Mouse (Mus musculus) natural killer cell, adult 2 months (primary cell): ENCODE measurements around the gene Nampt.
"Not testable (repeated sequence)": the region's sequence is repeated elsewhere in the genome, so short reads cannot be mapped to it uniquely, and the experiment has no call there.

Experiments
- DNase-seq, 2 experiments: peaks; one replicate each; pipeline ENCODE4 v3.0.0; 2022; ENCODE audit warnings: low spot score in 2 of 2

Nampt gene

GRCm38 (mm10) chr12:32841442-32841900, 22.1 kb downstream of the Nampt start:
- no peak for DNase-seq

GRCm38 (mm10) chr12:32846325-32846724, 27.0 kb downstream of the Nampt start:
- DNase-seq = no peak

GRCm38 (mm10) chr12:32853757-32854156, 34.4 kb downstream of the Nampt start:
- DNase-seq = no peak

GRCm38 (mm10) chr12:32854866-32855265, 35.5 kb downstream of the Nampt start:
- DNase-seq = no peak

- DNase-seq = no peak
Measured at GRCm38 (mm10) chr12:32855398-32855797, 36.1 kb downstream of the Nampt start.

GRCm38 (mm10) chr12:32856707-32857511, 37.6 kb downstream of the Nampt start:
- no peak for DNase-seq

GRCm38 (mm10) chr12:32858444-32858843, 39.1 kb downstream of the Nampt start:
- no peak for DNase-seq

- no peak for DNase-seq
Measured at GRCm38 (mm10) chr12:32860820-32861219, 41.5 kb downstream of the Nampt start.

GRCm38 (mm10) chr12:32870815-32871214, 51.5 kb downstream of the Nampt start:
- DNase-seq = no peak

- no peak for DNase-seq
Measured at GRCm38 (mm10) chr12:32877500-32877899, 58.2 kb downstream of the Nampt start.

- no peak for DNase-seq
Measured at GRCm38 (mm10) chr12:32877964-32878571, 58.7 kb downstream of the Nampt start.

- DNase-seq = no peak
Measured at GRCm38 (mm10) chr12:32879371-32879770, 60.0 kb downstream of the Nampt start.

GRCm38 (mm10) chr12:32884356-32884755, 65.0 kb downstream of the Nampt start:
- DNase-seq = no peak

- no peak for DNase-seq
Measured at GRCm38 (mm10) chr12:32885041-32885440, 65.7 kb downstream of the Nampt start.

GRCm38 (mm10) chr12:32886353-32886752, 67.0 kb downstream of the Nampt start:
- no peak for DNase-seq

GRCm38 (mm10) chr12:32888226-32888625, 68.9 kb downstream of the Nampt start:
- no peak for DNase-seq

- no peak for DNase-seq
Measured at GRCm38 (mm10) chr12:32889846-32890245, 70.5 kb downstream of the Nampt start.

GRCm38 (mm10) chr12:32890455-32890854, 71.1 kb downstream of the Nampt start:
- DNase-seq = no peak

GRCm38 (mm10) chr12:32891271-32891670, 71.9 kb downstream of the Nampt start:
- DNase-seq = not testable (repeated sequence)

- no peak for DNase-seq
Measured at GRCm38 (mm10) chr12:32893212-32893611, 73.9 kb downstream of the Nampt start.

- DNase-seq = no peak
Measured at GRCm38 (mm10) chr12:32895806-32896205, 76.5 kb downstream of the Nampt start.

GRCm38 (mm10) chr12:32896496-32896895, 77.2 kb downstream of the Nampt start:
- no peak for DNase-seq
